Mouse (Mus musculus): ENCODE measurements around the gene Ly6c1. TPM values are rescaled to one million over a fixed set of nuclear protein-coding genes. Genes with fewer than 3 reads are reported as not detected.
"Not testable (repeated sequence)": the region's sequence is repeated elsewhere in the genome, so short reads cannot be mapped to it uniquely, and the experiment has no call there.

Gene Ly6c1
- 9.4 and 9.8 TPM in 2 replicates for polyA plus RNA-seq (2014; fragmentation: Nextera tagmentation; extraction: Ambion mirVana)

DNA sequence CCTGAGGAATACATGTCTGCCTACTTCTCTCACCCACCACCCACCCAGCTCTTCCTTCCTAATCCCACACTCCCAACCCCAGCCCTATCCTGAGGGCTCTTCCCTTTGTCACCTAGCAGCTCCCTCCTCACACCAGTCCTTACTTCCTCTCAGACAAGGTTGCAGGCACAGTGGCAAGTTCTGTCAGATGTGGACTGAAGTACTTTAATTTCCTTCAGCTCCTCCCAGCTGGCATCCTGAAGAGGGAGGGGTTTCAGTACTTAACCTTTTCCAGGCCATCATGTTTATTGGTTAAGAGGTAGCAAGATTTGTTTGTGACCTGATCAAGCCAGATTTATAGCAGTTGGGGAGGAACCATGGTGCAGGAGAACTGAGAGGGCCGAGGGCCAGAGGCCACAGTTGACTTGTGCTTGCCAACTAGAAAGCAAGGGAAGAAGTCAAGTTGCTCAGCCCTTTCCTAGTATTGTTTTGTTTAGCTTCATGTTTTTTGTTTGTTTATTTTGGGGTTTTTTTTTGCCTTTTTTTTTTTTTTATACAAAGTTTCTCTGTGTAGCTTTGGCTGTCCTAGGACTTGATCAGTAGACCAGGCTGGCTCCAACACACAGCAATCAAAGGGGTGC, at the start of gene Ly6c1:
Ly6c1 (minus strand) TSS at position 189 of the 620 bp plus-strand sequence.
- not testable (repeated sequence) for H3K9ac ChIP-seq (ENCODE audit: low read length); H3K9me3 ChIP-seq (ENCODE audit: control insufficient read depth, low read length); H3K27ac ChIP-seq (ENCODE audit: low read depth); ATAC-seq (replicated peaks; ENCODE audit: low FRiP score, low TSS enrichment, low read depth); H3K4me2 ChIP-seq (ENCODE audit: low read length); H3K4me3 ChIP-seq (ENCODE audit: low read depth, low read length); H3K27me3 ChIP-seq (replicated peaks; ENCODE audit: control insufficient read depth, insufficient read depth, low read length); H3K36me3 ChIP-seq (ENCODE audit: control insufficient read depth, insufficient read depth, low read length); DNase-seq (ENCODE audit: low spot score); H3K4me1 ChIP-seq (replicated peaks; ENCODE audit: control insufficient read depth, insufficient read depth, low read length)
- WGBS = 45% methylated on average over 1 of the region's 1 CpGs

DNA sequence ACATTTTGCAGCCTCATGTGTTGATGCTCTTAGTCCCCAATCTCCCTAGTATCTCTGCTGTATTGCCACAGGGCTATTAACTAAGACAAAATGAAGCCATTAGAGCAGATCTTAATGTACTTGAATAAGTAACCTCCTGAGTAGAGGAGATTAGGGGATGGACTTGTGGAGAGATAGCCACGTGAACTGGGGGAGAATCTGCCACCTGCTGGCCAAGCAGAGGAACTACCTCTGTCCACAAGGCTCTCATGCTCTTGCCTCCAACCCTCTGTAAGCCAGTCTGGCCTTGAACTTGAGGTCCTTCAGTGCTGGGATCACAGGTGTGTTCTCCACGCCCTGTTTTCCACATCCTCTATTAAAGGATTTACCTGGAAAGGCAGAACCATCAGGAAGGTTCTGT, 39.4 kb upstream of the Ly6c1 start:
- H3K9me3 ChIP-seq (ENCODE audit: control insufficient read depth, low read length); H3K4me3 ChIP-seq (ENCODE audit: low read depth, low read length); H3K4me1 ChIP-seq (replicated peaks; ENCODE audit: control insufficient read depth, insufficient read depth, low read length); H3K27me3 ChIP-seq (replicated peaks; ENCODE audit: control insufficient read depth, insufficient read depth, low read length); ATAC-seq (replicated peaks; ENCODE audit: low FRiP score, low TSS enrichment, low read depth); H3K9ac ChIP-seq (ENCODE audit: low read length); DNase-seq (ENCODE audit: low spot score); H3K27ac ChIP-seq (ENCODE audit: low read depth); H3K36me3 ChIP-seq (ENCODE audit: control insufficient read depth, insufficient read depth, low read length); H3K4me2 ChIP-seq (ENCODE audit: low read length): not testable (repeated sequence)
- WGBS = 15% methylated on average over 2 of the region's 2 CpGs

DNA sequence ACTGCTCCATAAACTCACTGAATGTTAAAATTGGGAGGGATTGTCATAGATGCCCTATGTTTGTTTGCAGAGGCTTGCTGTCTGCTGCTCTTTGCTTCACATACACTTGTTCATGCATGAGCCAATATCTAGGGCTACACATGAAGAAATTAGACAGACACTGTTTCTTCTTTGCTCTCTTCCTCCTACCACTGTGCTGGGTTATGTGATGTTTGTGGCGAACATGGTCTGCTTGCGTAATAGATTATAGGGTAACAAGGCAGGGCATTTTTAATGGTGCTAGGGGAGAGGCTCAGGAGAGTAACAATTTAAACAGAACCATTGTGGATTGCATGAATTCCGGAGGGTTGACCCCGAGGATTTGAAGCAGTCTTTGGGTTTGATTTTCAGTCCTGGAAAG, 21.3 kb upstream of the Ly6c1 start:
- Histone ChIP-seq H3K36me3 (ENCODE audit: control insufficient read depth, insufficient read depth, low read length) (no peaks in the 10 kb centered on the region), H3K9me3 (ENCODE audit: control insufficient read depth, low read length) (no peaks in the 10 kb centered on the region), H3K27me3 (replicated peaks; ENCODE audit: control insufficient read depth, insufficient read depth, low read length) (no peaks in the 10 kb centered on the region), H3K9ac (ENCODE audit: low read length) (no peak overlapping the region), H3K4me3 (ENCODE audit: low read depth, low read length) (no peak overlapping the region), H3K4me2 (ENCODE audit: low read length) (no peak overlapping the region), H3K4me1 (replicated peaks; ENCODE audit: control insufficient read depth, insufficient read depth, low read length) (no peaks in the 10 kb centered on the region), H3K27ac (ENCODE audit: low read depth) (no peak overlapping the region)
- ATAC-seq (replicated peaks; ENCODE audit: low FRiP score, low TSS enrichment, low read depth) (no peak), DNase-seq (ENCODE audit: low spot score) (no peak)
- WGBS = 86% methylated on average over 4 of the region's 4 CpGs

DNA sequence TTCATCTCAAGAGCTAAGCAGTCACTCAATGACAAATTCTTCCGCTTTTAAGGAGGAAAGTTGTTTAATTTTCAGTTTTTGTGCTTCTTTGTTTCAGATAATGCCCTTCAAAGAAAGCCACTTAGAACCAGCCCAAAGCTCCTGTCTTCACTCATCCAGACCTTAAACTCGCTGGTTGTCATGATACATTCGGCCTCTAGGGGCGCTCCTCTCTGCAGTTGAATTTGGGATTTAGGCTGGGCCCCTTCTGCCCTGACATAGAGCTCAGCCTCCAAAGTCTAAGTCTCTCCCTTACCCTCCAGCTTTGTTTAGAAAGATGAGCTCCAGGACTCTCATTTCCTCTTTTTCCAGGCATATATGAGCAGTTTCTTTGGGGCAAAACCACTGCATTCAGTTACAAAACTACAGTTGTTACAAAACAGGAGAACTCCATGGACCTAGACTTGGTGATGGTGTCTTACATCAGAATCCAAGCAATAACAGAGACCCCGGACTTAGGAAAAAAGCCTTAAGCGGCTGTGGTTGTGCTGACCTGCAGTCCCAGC, 13.5 kb upstream of the Ly6c1 start:
- not testable (repeated sequence) for H3K4me3 ChIP-seq (ENCODE audit: low read depth, low read length); ATAC-seq (replicated peaks; ENCODE audit: low FRiP score, low TSS enrichment, low read depth)
- 36% methylated on average over 6 of the region's 6 CpGs for WGBS

DNA sequence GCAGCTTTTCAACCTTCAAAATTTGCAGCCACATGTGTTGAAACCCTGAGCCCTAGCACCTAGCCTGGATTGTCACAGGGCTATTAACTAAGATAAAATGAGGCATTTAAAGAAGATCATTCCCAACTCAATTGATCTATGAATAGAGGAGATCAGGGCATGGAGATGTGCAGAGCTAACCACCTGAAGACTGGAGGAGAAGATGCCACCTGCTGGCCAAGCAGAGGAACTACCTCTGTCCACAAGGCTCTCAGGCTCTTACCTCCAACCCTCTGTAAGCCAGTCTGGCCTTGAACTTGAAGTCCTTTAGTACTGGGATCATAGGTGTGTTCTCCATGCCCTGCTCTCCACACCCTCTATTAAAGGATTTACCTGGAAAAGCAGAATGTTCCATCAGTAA, 11.9 kb upstream of the Ly6c1 start:
- Histone ChIP-seq H3K27me3 (replicated peaks; ENCODE audit: control insufficient read depth, insufficient read depth, low read length) (no peaks in the 10 kb centered on the region), H3K27ac (ENCODE audit: low read depth) (no peak overlapping the region), H3K9ac (ENCODE audit: low read length) (no peak overlapping the region), H3K4me3 (ENCODE audit: low read depth, low read length) (no peak overlapping the region), H3K4me1 (replicated peaks; ENCODE audit: control insufficient read depth, insufficient read depth, low read length) (no peaks in the 10 kb centered on the region), H3K9me3 (ENCODE audit: control insufficient read depth, low read length) (no peaks in the 10 kb centered on the region), H3K36me3 (ENCODE audit: control insufficient read depth, insufficient read depth, low read length) (no peaks in the 10 kb centered on the region), H3K4me2 (ENCODE audit: low read length) (no peak overlapping the region)
- ATAC-seq (replicated peaks; ENCODE audit: low FRiP score, low TSS enrichment, low read depth) (no peak), DNase-seq (ENCODE audit: low spot score) (peak; percentile 52)

More for the DNA sequence above, 13.5 kb upstream of the Ly6c1 start:
- H3K9me3 ChIP-seq (ENCODE audit: control insufficient read depth, low read length); H3K27me3 ChIP-seq (replicated peaks; ENCODE audit: control insufficient read depth, insufficient read depth, low read length); H3K4me2 ChIP-seq (ENCODE audit: low read length); H3K9ac ChIP-seq (ENCODE audit: low read length); H3K27ac ChIP-seq (ENCODE audit: low read depth); H3K36me3 ChIP-seq (ENCODE audit: control insufficient read depth, insufficient read depth, low read length); H3K4me1 ChIP-seq (replicated peaks; ENCODE audit: control insufficient read depth, insufficient read depth, low read length): not testable (repeated sequence)
- peak; percentile 82 for DNase-seq (ENCODE audit: low spot score)

DNA sequence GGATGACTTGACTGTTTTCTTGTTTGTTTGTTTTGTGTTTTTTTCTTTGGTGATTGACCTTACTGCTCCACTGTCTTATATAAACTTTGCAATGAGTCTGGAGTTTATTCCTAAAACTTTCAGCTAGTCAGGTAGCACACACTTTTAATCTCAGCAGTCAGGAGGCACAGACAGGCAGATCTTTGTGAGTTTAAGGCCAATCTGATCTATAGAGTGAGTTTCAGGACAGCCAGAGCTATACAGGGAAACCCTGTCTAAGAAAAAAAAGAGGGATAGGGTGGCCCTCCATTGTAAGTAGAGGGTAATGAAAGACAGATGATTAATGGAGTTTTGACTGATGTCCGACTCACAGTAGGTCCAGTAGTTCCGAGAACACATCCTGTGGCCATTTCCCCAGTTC, 7.4 kb upstream of the Ly6c1 start:
- no peak overlapping the region for H3K9ac ChIP-seq (ENCODE audit: low read length)
- no peaks in the 10 kb centered on the region for H3K4me1 ChIP-seq (replicated peaks; ENCODE audit: control insufficient read depth, insufficient read depth, low read length)
- DNase-seq (ENCODE audit: low spot score) (no peak), ATAC-seq (replicated peaks; ENCODE audit: low FRiP score, low TSS enrichment, low read depth) (no peak)
- H3K4me3 ChIP-seq (ENCODE audit: low read depth, low read length) = no peak overlapping the region
- no peaks in the 10 kb centered on the region for H3K36me3 ChIP-seq (ENCODE audit: control insufficient read depth, insufficient read depth, low read length)
- H3K27ac ChIP-seq (ENCODE audit: low read depth) = no peak overlapping the region
- no peaks in the 10 kb centered on the region for H3K27me3 ChIP-seq (replicated peaks; ENCODE audit: control insufficient read depth, insufficient read depth, low read length)
- no peak overlapping the region for H3K4me2 ChIP-seq (ENCODE audit: low read length)
- no peaks in the 10 kb centered on the region for H3K9me3 ChIP-seq (ENCODE audit: control insufficient read depth, low read length)
- WGBS = 76% methylated on average over 2 of the region's 2 CpGs

DNA sequence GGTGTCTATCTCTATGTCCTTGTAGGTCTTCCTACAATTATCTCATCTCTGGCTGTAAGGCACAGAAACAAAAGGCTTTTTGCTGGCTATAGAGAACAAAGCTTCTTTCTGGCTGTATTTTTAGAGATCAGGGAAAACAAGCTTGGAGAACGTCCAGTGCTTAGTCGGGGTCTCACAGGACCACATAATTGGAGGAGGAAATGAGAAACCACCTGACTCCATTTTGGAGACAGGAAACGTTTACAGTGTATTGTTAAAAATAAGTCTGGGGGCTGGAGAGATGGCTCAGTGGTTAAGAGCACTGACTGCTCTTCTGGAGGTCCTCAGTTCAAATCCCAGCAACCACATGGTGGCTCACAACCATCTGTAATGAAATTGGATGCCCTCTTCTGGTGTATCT, 6.8 kb upstream of the Ly6c1 start:
- not testable (repeated sequence) for H3K4me2 ChIP-seq (ENCODE audit: low read length); ATAC-seq (replicated peaks; ENCODE audit: low FRiP score, low TSS enrichment, low read depth); DNase-seq (ENCODE audit: low spot score); H3K9ac ChIP-seq (ENCODE audit: low read length); H3K27ac ChIP-seq (ENCODE audit: low read depth); H3K4me1 ChIP-seq (replicated peaks; ENCODE audit: control insufficient read depth, insufficient read depth, low read length); H3K36me3 ChIP-seq (ENCODE audit: control insufficient read depth, insufficient read depth, low read length); H3K4me3 ChIP-seq (ENCODE audit: low read depth, low read length); H3K27me3 ChIP-seq (replicated peaks; ENCODE audit: control insufficient read depth, insufficient read depth, low read length); H3K9me3 ChIP-seq (ENCODE audit: control insufficient read depth, low read length)
- WGBS = 51% methylated on average over 3 of the region's 3 CpGs

DNA sequence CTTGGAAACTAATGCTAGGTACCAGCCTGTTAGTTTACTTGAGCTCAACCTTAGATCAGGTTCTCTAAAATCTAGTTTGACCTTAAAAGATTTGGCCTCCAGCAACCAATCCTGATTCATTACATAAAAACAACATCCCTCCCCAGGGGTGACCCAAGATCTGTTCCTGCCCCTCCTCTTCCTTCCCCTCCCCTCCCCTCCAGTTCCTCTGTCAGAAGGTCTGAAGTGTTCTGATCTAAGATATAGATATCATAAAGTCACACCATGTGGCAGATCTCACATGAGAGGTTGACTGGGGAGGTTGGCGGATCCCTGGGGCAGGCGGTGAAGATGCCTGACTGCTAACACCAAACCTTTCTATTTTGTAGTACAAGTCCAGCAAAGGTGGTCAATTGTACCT, 3.8 kb upstream of the Ly6c1 start:
- ATAC-seq (replicated peaks; ENCODE audit: low FRiP score, low TSS enrichment, low read depth) = not testable (repeated sequence)

DNA sequence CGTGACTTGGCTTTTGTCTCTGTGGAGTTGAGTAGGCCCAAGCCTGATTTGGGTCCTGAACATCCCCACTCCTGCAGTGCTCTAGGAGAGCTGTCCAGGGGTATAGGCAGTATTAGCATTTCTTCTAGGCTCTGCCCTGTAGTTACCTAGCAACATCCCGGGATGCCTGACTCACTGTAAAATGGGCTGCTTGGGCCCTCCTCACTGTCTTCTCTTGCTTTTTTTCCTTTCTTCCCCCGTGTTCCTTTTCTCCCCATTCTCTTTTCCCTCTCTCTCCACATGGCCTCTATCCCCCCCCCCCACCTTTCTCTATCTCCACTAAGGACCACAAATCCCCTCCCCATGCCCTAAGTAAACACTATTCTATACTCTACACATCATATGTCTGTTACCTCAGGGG, 2.5 kb upstream of the Ly6c1 start:
- not testable (repeated sequence) for H3K36me3 ChIP-seq (ENCODE audit: control insufficient read depth, insufficient read depth, low read length); ATAC-seq (replicated peaks; ENCODE audit: low FRiP score, low TSS enrichment, low read depth); H3K4me1 ChIP-seq (replicated peaks; ENCODE audit: control insufficient read depth, insufficient read depth, low read length); H3K9ac ChIP-seq (ENCODE audit: low read length); H3K27ac ChIP-seq (ENCODE audit: low read depth); H3K9me3 ChIP-seq (ENCODE audit: control insufficient read depth, low read length); H3K4me3 ChIP-seq (ENCODE audit: low read depth, low read length); H3K4me2 ChIP-seq (ENCODE audit: low read length); H3K27me3 ChIP-seq (replicated peaks; ENCODE audit: control insufficient read depth, insufficient read depth, low read length); DNase-seq (ENCODE audit: low spot score)
- WGBS = 53% methylated on average over 3 of the region's 3 CpGs

More for the DNA sequence above, 3.8 kb upstream of the Ly6c1 start:
- not testable (repeated sequence) for H3K27me3 ChIP-seq (replicated peaks; ENCODE audit: control insufficient read depth, insufficient read depth, low read length); H3K9ac ChIP-seq (ENCODE audit: low read length); H3K36me3 ChIP-seq (ENCODE audit: control insufficient read depth, insufficient read depth, low read length); H3K27ac ChIP-seq (ENCODE audit: low read depth); DNase-seq (ENCODE audit: low spot score); H3K4me1 ChIP-seq (replicated peaks; ENCODE audit: control insufficient read depth, insufficient read depth, low read length); H3K4me2 ChIP-seq (ENCODE audit: low read length); H3K9me3 ChIP-seq (ENCODE audit: control insufficient read depth, low read length); H3K4me3 ChIP-seq (ENCODE audit: low read depth, low read length)
- WGBS = 88% methylated on average over 2 of the region's 2 CpGs
